Mouse (Mus musculus): ENCODE measurements around the gene Sohlh2. TPM values are rescaled to one million over a fixed set of nuclear protein-coding genes. Genes with fewer than 3 reads are reported as not detected.
A peak's percentile ranks its signal among the peaks of the same experiment; 100 is the strongest.

The Sohlh2 gene
- total RNA-seq, 2 experiments from 2014 or later, result not detected

DNA sequence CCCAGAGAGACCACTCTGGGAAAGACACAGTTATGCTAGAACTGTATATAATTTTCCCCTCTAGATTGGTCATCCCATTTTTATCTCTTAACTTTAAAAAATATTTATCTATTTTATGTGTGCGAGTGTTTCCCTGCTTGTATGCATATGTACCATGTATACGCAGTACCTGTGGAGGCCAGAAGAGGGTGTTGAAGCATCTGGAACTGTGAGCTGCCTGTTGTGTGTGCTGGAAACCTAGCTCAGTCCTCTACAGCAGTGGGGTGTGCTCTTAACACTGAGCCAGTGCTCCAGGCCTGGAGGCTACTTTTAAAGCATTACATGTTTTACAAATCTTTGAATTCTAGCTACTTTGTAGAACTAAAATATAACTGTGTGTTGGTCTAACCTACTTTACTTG lies 24.6 kb downstream of the Sohlh2 start:
- ATAC-seq (replicated peaks; ENCODE audit: poor library complexity), result no peak

GRCm38 (mm10) chr3:55207665-55208064 lies 25.8 kb downstream of the Sohlh2 start:
- no peak for ATAC-seq (replicated peaks; ENCODE audit: poor library complexity)

DNA sequence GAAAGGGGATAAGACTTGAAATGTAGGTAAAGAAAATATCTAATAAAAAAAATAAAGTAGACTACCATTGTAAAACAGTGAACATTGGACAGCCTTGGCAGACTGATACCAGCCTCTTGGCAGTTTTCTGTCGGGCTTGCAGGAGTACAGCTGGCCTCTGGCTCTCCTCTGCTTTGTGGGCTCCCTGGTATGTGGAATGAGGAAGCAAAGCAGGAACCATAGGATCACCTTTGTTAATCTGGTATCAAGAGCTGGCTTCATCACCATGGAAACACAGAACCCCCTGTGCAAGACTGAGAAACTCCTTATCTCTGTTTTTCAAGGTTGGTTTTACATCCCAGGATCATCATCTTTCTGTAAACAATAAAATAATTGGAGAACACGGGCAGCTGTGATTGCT lies 30.4 kb downstream of the Sohlh2 start:
- no peak for ATAC-seq (replicated peaks; ENCODE audit: poor library complexity)

- ATAC-seq (replicated peaks; ENCODE audit: poor library complexity), result no peak
Observed at GRCm38 (mm10) chr3:55213785-55214184, 32.0 kb downstream of the Sohlh2 start.

- no peak for ATAC-seq (replicated peaks; ENCODE audit: poor library complexity)
Observed at GRCm38 (mm10) chr3:55214413-55214812, 32.6 kb downstream of the Sohlh2 start.

GRCm38 (mm10) chr3:55222502-55222901 lies 40.7 kb downstream of the Sohlh2 start:
- ATAC-seq (replicated peaks; ENCODE audit: poor library complexity), result no peak

DNA sequence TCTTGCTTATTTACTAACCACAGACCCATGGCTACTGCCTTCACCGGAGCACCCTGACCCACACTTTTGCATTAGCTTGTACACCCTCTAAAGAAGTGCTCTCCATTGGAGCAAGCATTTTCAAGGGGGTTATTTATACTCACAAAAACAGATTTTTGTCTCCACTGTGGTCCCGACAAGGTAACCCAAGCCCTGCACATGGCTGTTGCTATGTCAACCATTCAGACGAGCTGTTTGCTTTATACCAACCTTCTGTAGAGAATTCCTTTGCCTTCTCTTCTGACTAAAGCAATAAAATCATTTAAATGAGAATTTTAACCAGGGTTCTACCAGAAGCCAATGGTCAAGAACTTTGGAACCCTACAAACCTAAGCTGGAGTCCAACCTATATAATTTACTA lies 42.0 kb downstream of the Sohlh2 start:
- no peak for ATAC-seq (replicated peaks; ENCODE audit: poor library complexity)

GRCm38 (mm10) chr3:55226501-55227213 lies 44.8 kb downstream of the Sohlh2 start:
- ATAC-seq (replicated peaks; ENCODE audit: poor library complexity), result peak; percentile 92

GRCm38 (mm10) chr3:55227214-55227581 lies 45.4 kb downstream of the Sohlh2 start:
- 0 out of 2 replicates have a peak, but pooled peaks have one; percentile 29 for ATAC-seq (replicated peaks; ENCODE audit: poor library complexity)

GRCm38 (mm10) chr3:55241730-55242421 lies 60.0 kb downstream of the Sohlh2 start, which contains the start of gene Dclk1:
TSS of gene Dclk1 (plus strand) at chr3:55242364.
- no peak for ATAC-seq (replicated peaks; ENCODE audit: poor library complexity)

GRCm38 (mm10) chr3:55242422-55243055 lies 60.7 kb downstream of the Sohlh2 start:
- no peak for ATAC-seq (replicated peaks; ENCODE audit: poor library complexity)

- ATAC-seq (replicated peaks; ENCODE audit: poor library complexity), result no peak
Observed at GRCm38 (mm10) chr3:55243056-55243471, 61.2 kb downstream of the Sohlh2 start.

GRCm38 (mm10) chr3:55244087-55244486 lies 62.3 kb downstream of the Sohlh2 start:
- no peak for ATAC-seq (replicated peaks; ENCODE audit: poor library complexity)

- no peak for ATAC-seq (replicated peaks; ENCODE audit: poor library complexity)
Observed at GRCm38 (mm10) chr3:55246618-55247272, 64.9 kb downstream of the Sohlh2 start.

DNA sequence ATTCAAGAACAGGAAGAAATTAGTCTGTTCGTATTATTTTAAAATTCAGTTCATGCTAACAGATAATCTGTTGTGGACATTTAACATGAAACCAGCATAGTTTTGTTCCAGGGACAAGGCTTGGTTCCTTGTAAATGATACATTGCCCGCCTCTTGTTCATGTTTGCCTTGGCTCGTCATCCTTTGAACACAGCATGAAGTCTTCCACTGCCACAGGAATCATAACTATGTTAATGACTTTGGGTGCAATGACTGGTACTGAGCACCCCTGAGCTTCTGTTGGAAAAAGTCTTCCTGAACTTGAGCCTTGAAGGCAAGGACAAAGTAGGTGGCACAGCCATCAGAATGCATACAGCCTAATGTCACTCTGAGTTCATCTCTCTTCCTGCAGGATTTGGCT lies 66.2 kb downstream of the Sohlh2 start:
- no peak for ATAC-seq (replicated peaks; ENCODE audit: poor library complexity)

- no peak for ATAC-seq (replicated peaks; ENCODE audit: poor library complexity)
Observed at GRCm38 (mm10) chr3:55248508-55248907, 66.7 kb downstream of the Sohlh2 start.

GRCm38 (mm10) chr3:55250631-55251030 lies 68.8 kb downstream of the Sohlh2 start:
- no peak for ATAC-seq (replicated peaks; ENCODE audit: poor library complexity)

All from megakaryocyte progenitor cell, adult 5-6 weeks (primary cell).